Mouse (Mus musculus) CH12.LX (cell line): ENCODE measurements at regions not wholly inside any gene's neighbourhood (a gene's known extent, or its start where the extent isn't known, plus 50 kb on each side); places are given as distances from the start of the nearest gene placed in this dataset.
"Not testable (repeated sequence)": the region's sequence is repeated elsewhere in the genome, so short reads cannot be mapped to it uniquely, and the experiment has no call there.

Experiments used
- CHD1 ChIP-seq: IDR thresholded peaks from 2 replicates; pipeline ENCODE4 v1.6.1; 2012; ENCODE audit warnings: low read depth, low read length, improper control_type of control experiment, inconsistent platforms
- CTCF ChIP-seq, 2 experiments: IDR thresholded peaks in 1 of 2; conservative IDR thresholded peaks in 1 of 2; 2 replicates each; pipeline ENCODE4 v1.5.1; 2011 to 2012; ENCODE audit warnings: low read depth in 2 of 2, low read length in 2 of 2, improper control_type of control experiment in 1 of 2, inconsistent platforms in 1 of 2, mild to moderate bottlenecking in 1 of 2, moderate library complexity in 1 of 2
- RCOR1 ChIP-seq: conservative IDR thresholded peaks from 2 replicates; pipeline ENCODE4 v1.6.1; 2012; ENCODE audit warnings: low read depth, mild to moderate bottlenecking, inconsistent platforms, low read length, improper control_type of control experiment

DNA sequence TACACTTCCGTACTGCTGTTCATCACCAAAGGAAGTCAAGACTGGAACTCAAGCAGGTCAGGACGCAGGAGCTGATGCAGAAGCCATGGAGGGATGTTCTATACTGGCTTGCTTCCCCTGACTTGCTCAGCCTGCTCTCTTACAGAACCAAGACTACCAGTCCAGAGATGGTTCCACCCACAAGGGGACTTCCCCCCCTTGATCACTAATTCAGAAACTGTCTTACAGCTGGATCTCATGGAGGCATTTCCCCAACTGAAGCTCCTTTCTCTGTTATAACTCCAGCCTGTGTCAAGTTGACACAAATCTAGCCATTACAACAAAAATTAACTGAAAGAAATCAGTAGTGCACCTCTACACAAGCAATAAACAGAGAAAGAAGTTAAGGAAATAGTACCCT is 432.8 kb upstream of the Hsf2 start:
- not testable (repeated sequence) for TF ChIP-seq RCOR1; CTCF (conservative IDR thresholded peaks at IDR 0.05 in 1 of 2, IDR thresholded peaks at IDR 0.05 in 1 of 2; ENCODE audit: low read depth in 2 of 2, low read length in 2 of 2); CHD1
